Mouse (Mus musculus) right cerebral cortex, postnatal 25 days (tissue): ENCODE measurements at regions not wholly inside any gene's neighbourhood (a gene's known extent, or its start where the extent isn't known, plus 50 kb on each side); places are given as distances from the start of the nearest gene placed in this dataset.

Experiments
- DNase-seq: peaks from one replicate; pipeline ENCODE4 v3.0.0; 2022

GRCm38 (mm10) chr1:189458421-189458820, 56.3 kb upstream of the Kcnk2 start:
- no peak for DNase-seq
